24 mouse cellular contexts compared by ENCODE assay signal in the genomic region with DNA sequence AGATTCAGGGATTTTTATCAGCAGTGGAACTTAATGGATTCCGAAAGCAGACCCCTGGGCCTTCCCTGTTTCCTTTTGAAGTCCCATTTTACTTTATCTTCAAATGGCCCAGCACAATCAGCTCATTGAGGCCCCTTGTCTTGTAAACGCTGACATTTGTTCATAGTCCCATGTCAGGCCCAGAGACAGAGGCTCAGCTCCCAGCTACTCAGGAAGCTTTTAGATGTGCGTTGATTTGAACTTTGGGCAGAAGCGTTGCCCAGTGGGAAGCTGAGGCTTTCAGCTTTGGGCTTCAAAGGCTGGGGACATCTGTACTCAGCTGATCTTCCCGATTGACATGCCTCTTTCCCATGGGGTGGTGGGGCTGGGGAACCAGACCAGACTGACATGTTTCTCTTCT.
"Had no signal": no experiment of that assay in that cellular context is flagged by ENCODE, and none has a peak within 500 bp of the region (broad histone marks: within the 10 kb centered on the region; RNA-seq: fewer than 3 reads in every experiment).

No protein-coding gene starts in this region.

- DNase-seq: kidney, adult 9 months; kidney, postnatal 14 days; kidney, postnatal 4 days; layer of hippocampus, adult 9-11 months; liver; lung, adult 18-20 months; lung, postnatal 10 days; lung, postnatal 36 days; midbrain, embryonic 14.5 days; retina, postnatal 1 day; right cerebral cortex, postnatal 25 days; spleen, adult 18-20 months; thymus, postnatal 25 days had no signal

- H3K9ac ChIP-seq: limb, embryonic 13.5 days; liver, embryonic 12.5 days; liver, embryonic 15.5 days; lung, embryonic 15.5 days; neural tube, embryonic 13.5 days; stomach, embryonic 15.5 days had no signal

- ATAC-seq: liver, embryonic 12.5 days had no signal

- H3K27ac ChIP-seq: layer of hippocampus, adult 2 months; limb, embryonic 10.5 days; limb, embryonic 13.5 days; liver, embryonic 12.5 days; liver, embryonic 15.5 days; lung, embryonic 15.5 days; midbrain, embryonic 10.5 days; neural tube, embryonic 13.5 days; stomach, embryonic 15.5 days had no signal

- H3K4me2 ChIP-seq: limb, embryonic 13.5 days; liver, embryonic 12.5 days; liver, embryonic 15.5 days; lung, embryonic 15.5 days; neural tube, embryonic 13.5 days; stomach, embryonic 15.5 days had no signal

- H3K36me3 ChIP-seq: limb, embryonic 10.5 days; limb, embryonic 13.5 days; liver, embryonic 12.5 days; liver, embryonic 15.5 days; lung, embryonic 15.5 days; midbrain, embryonic 10.5 days; neural tube, embryonic 13.5 days; stomach, embryonic 15.5 days had no signal

- H3K4me1 ChIP-seq: liver, embryonic 12.5 days; liver, embryonic 15.5 days; lung, embryonic 15.5 days; megakaryocyte, embryonic 14.5 days; neural tube, embryonic 13.5 days; stomach, embryonic 15.5 days had no signal

- H3K27me3 ChIP-seq: limb, embryonic 13.5 days; liver, embryonic 12.5 days; liver, embryonic 15.5 days; lung, embryonic 15.5 days; megakaryocyte, embryonic 14.5 days; neural tube, embryonic 13.5 days; stomach, embryonic 15.5 days had no signal

- H3K4me3 ChIP-seq: layer of hippocampus, adult 2 months; limb, embryonic 10.5 days; limb, embryonic 13.5 days; liver, embryonic 12.5 days; liver, embryonic 15.5 days; lung, embryonic 15.5 days; megakaryocyte, embryonic 14.5 days; midbrain, embryonic 10.5 days; myocyte; neural tube, embryonic 13.5 days; stomach, embryonic 15.5 days had no signal

- H3K9me3 ChIP-seq: limb, embryonic 10.5 days; limb, embryonic 13.5 days; liver, embryonic 12.5 days; liver, embryonic 15.5 days; lung, embryonic 15.5 days; midbrain, embryonic 10.5 days; neural tube, embryonic 13.5 days; stomach, embryonic 15.5 days had no signal
